ENCODE assay signal across 14 mouse cellular contexts in genomic region chr7:142025196-142025595, GRCm38 (mm10). TPM values are rescaled to one million over a fixed set of nuclear protein-coding genes. Genes with fewer than 3 reads are reported as not detected.
DNase-seq lines count a peak whose midpoint lies in the region; ATAC-seq and TF ChIP-seq lines count a peak whose summit lies in the region.
"Had no signal": no experiment of that assay in that cellular context is flagged by ENCODE, and none has a peak within 500 bp of the region (broad histone marks: within the 10 kb centered on the region; RNA-seq: fewer than 3 reads in every experiment).

No protein-coding gene starts in this region.

- peak overlapping the region; percentile 54 for H3K27ac ChIP-seq in heart, embryonic 12.5 days (ENCODE audit: poor library complexity, severe bottlenecking)
- peak overlapping the region; percentile 87 for H3K27ac ChIP-seq in liver, embryonic 13.5 days
- H3K27ac ChIP-seq in liver, embryonic 11.5 days (ENCODE audit: low read depth, low read length), result no peak overlapping the region
- H3K27ac ChIP-seq in liver, embryonic 16.5 days (ENCODE audit: low read length), result no peak overlapping the region; the same call in 1 of the 2 replicates
- H3K27ac ChIP-seq: kidney, embryonic 15.5 days had no signal

- no peaks in the 10 kb centered on the region for H3K36me3 ChIP-seq in heart, embryonic 12.5 days
- H3K36me3 ChIP-seq in liver, embryonic 13.5 days, result 0 out of 2 replicates have a peak, but pooled peaks cover 4% of the 10 kb centered on the region
- H3K36me3 ChIP-seq in liver, embryonic 11.5 days (ENCODE audit: control insufficient read depth, insufficient read depth, low read length), result no peaks in the 10 kb centered on the region
- H3K36me3 ChIP-seq in liver, embryonic 16.5 days (ENCODE audit: control insufficient read depth, insufficient read depth), result no peaks in the 10 kb centered on the region
- H3K36me3 ChIP-seq: kidney, embryonic 15.5 days had no signal

- 46% methylated on average over 2 of the region's 2 CpGs for WGBS in heart, embryonic 12.5 days
- 86% methylated on average over 2 of the region's 2 CpGs for WGBS in liver, embryonic 13.5 days (ENCODE audit: insufficient replicate concordance)
- 76% methylated on average over 2 of the region's 2 CpGs for WGBS in liver, embryonic 11.5 days
- WGBS in liver, embryonic 16.5 days (ENCODE audit: insufficient replicate concordance), result 83% methylated on average over 2 of the region's 2 CpGs

- peak overlapping the region; percentile 0; the same call in 1 of the 2 replicates for H3K4me2 ChIP-seq in heart, embryonic 12.5 days
- peak overlapping the region; percentile 56 for H3K4me2 ChIP-seq in liver, embryonic 13.5 days
- H3K4me2 ChIP-seq in liver, embryonic 11.5 days, result no peak overlapping the region
- no peak overlapping the region for H3K4me2 ChIP-seq in liver, embryonic 16.5 days (ENCODE audit: low read depth, low read length)
- H3K4me2 ChIP-seq: kidney, embryonic 15.5 days had no signal

- no peak overlapping the region for H3K9ac ChIP-seq in heart, embryonic 12.5 days
- peak overlapping the region; percentile 60 for H3K9ac ChIP-seq in liver, embryonic 13.5 days
- no peak overlapping the region for H3K9ac ChIP-seq in liver, embryonic 11.5 days (ENCODE audit: low read depth, low read length)
- peak overlapping the region; percentile 11; the same call in 1 of the 2 replicates for H3K9ac ChIP-seq in liver, embryonic 16.5 days (ENCODE audit: low read depth, low read length)
- H3K9ac ChIP-seq: forebrain, postnatal 0 days; kidney, embryonic 15.5 days had no signal

- TF ChIP-seq CTCF in brain, embryonic 14.5 days (IDR thresholded peaks at IDR 0.05; ENCODE audit: borderline replicate concordance, extremely low read depth, insufficient read depth, insufficient read length), result no peak

- no peaks in the 10 kb centered on the region for H3K9me3 ChIP-seq in heart, embryonic 12.5 days (replicated peaks)
- H3K9me3 ChIP-seq in liver, embryonic 13.5 days (replicated peaks), result no peaks in the 10 kb centered on the region
- H3K9me3 ChIP-seq in liver, embryonic 11.5 days (ENCODE audit: control insufficient read depth, low read length), result no peaks in the 10 kb centered on the region
- no peaks in the 10 kb centered on the region for H3K9me3 ChIP-seq in liver, embryonic 16.5 days (replicated peaks; ENCODE audit: control insufficient read depth, low read length)
- H3K9me3 ChIP-seq: kidney, embryonic 15.5 days had no signal

- intact Hi-C loops in heart, postnatal 25 days (cut with DNase I), result no loop called here

- peaks cover 37% of the 10 kb centered on the region for H3K4me1 ChIP-seq in heart, embryonic 12.5 days (replicated peaks)
- H3K4me1 ChIP-seq in liver, embryonic 13.5 days (replicated peaks), result peaks cover 50% of the 10 kb centered on the region
- H3K4me1 ChIP-seq in liver, embryonic 11.5 days (replicated peaks; ENCODE audit: control insufficient read depth, insufficient read depth, low read length), result no peaks in the 10 kb centered on the region; the same call in none of the 2 replicates
- peaks cover 16% of the 10 kb centered on the region for H3K4me1 ChIP-seq in liver, embryonic 16.5 days (ENCODE audit: control insufficient read depth, low read depth, low read length)

- H3K27me3 ChIP-seq in heart, embryonic 12.5 days (replicated peaks), result no peaks in the 10 kb centered on the region
- no peaks in the 10 kb centered on the region for H3K27me3 ChIP-seq in liver, embryonic 13.5 days
- H3K27me3 ChIP-seq in liver, embryonic 11.5 days (replicated peaks; ENCODE audit: control insufficient read depth, insufficient read depth, low read length), result no peaks in the 10 kb centered on the region
- H3K27me3 ChIP-seq in liver, embryonic 16.5 days (ENCODE audit: control insufficient read depth, insufficient read depth, low read depth, low read length), result no peaks in the 10 kb centered on the region
- H3K27me3 ChIP-seq: kidney, embryonic 15.5 days had no signal

- no peak overlapping the region for H3K4me3 ChIP-seq in heart, embryonic 12.5 days
- peak overlapping the region; percentile 40 for H3K4me3 ChIP-seq in liver, embryonic 13.5 days (replicated peaks)
- no peak overlapping the region for H3K4me3 ChIP-seq in liver, embryonic 11.5 days (ENCODE audit: low read depth, low read length)
- H3K4me3 ChIP-seq in liver, embryonic 16.5 days (ENCODE audit: low read depth, low read length), result peak overlapping the region; percentile 42
- H3K4me3 ChIP-seq: kidney, embryonic 15.5 days; myocyte had no signal

- no peak for ATAC-seq in heart, embryonic 12.5 days (ENCODE audit: insufficient number of reproducible peaks, low FRiP score)
- no peak for ATAC-seq in liver, embryonic 13.5 days (ENCODE audit: low read depth)
- ATAC-seq in liver, embryonic 11.5 days (replicated peaks; ENCODE audit: low FRiP score), result no peak
- ATAC-seq in liver, embryonic 16.5 days (ENCODE audit: low read depth), result no peak
- ATAC-seq: CD4-positive, CD25-positive, alpha-beta regulatory T cell, adult 4 months; forebrain, postnatal 0 days had no signal

- no peak for TF ChIP-seq POLR2A in brain, embryonic 14.5 days (IDR thresholded peaks at IDR 0.05; ENCODE audit: borderline replicate concordance, extremely low read depth, insufficient read depth, insufficient read length, poor library complexity, severe bottlenecking)

- DNase-seq in heart, postnatal 25 days (ENCODE audit: low spot score), result no peak
- no peak for DNase-seq in liver, embryonic 13.5 days
- no peak for DNase-seq in liver, embryonic 11.5 days (ENCODE audit: low spot score)
- peak; percentile 28 for DNase-seq in brain, embryonic 14.5 days (ENCODE audit: low read depth)
- DNase-seq in spleen, postnatal 4 days (ENCODE audit: low spot score in 2 of 2), result no peak
- DNase-seq in spleen, postnatal 10 days (ENCODE audit: low spot score in 2 of 2), result no peak
- DNase-seq: cerebellum, adult 8-10 months; forebrain, postnatal 0 days; thymus, postnatal 36 days had no signal

RNA-seq across cellular contexts. Expression of gene Mob2, which starts 35.7 kb away (rescaled TPM):
- polyA plus RNA-seq in heart, embryonic 12.5 days (2016; fragmentation: Nextera tagmentation; extraction: Ambion mirVana), result 42.7 and 43.6 TPM in 2 replicates
- total RNA-seq in heart, postnatal 25 days (2021), result 10 to 100 TPM; 40.2 to 40.7 TPM
- 62.5 and 64.3 TPM in 2 replicates for polyA plus RNA-seq in liver, embryonic 13.5 days (2015; fragmentation: Nextera tagmentation; extraction: Ambion mirVana)
- 63.1 and 67.1 TPM in 2 replicates for polyA plus RNA-seq in liver, embryonic 11.5 days (2014; fragmentation: Nextera tagmentation; extraction: Ambion mirVana)
- 39.4 and 46.5 TPM in 2 replicates for polyA plus RNA-seq in brain, embryonic 14.5 days (2012; rRNA removed)
- 58.9 and 60.7 TPM in 2 replicates for polyA plus RNA-seq in liver, embryonic 16.5 days (2015; fragmentation: Nextera tagmentation; extraction: Ambion mirVana)

Comparison
In these comparisons a context has a peak if more than half of its experiments do, and no peak if none do; other contexts are left out.
1. H3K27ac ChIP-seq: peak in heart, embryonic 12.5 days (single experiment) and liver, embryonic 13.5 days (single experiment); none in liver, embryonic 11.5 days (single experiment) and liver, embryonic 16.5 days (single experiment).
2. H3K4me2 ChIP-seq: peak in heart, embryonic 12.5 days (single experiment) and liver, embryonic 13.5 days (single experiment); none in liver, embryonic 11.5 days (single experiment) and liver, embryonic 16.5 days (single experiment).
3. H3K4me3 ChIP-seq: peak in liver, embryonic 13.5 days (single experiment) and liver, embryonic 16.5 days (single experiment); none in heart, embryonic 12.5 days (single experiment) and liver, embryonic 11.5 days (single experiment).
4. H3K9ac ChIP-seq: peak in liver, embryonic 13.5 days (single experiment) and liver, embryonic 16.5 days (single experiment); none in heart, embryonic 12.5 days (single experiment) and liver, embryonic 11.5 days (single experiment).